Mouse (Mus musculus) layer of hippocampus, adult 2 months (tissue): ENCODE measurements around the gene Mustn1. TPM values are rescaled to one million over a fixed set of nuclear protein-coding genes. Genes with fewer than 3 reads are reported as not detected.

Source experiments
- DNase-seq, 2 experiments: peaks; one replicate each; pipeline ENCODE4 v3.0.0; 2022; ENCODE audit warnings: low spot score in 2 of 2
- H3K27ac ChIP-seq: fragments of 200-600 bp; 2 replicates; pipeline ENCODE4 v1.8.1; 2022
- H3K4me3 ChIP-seq: fragments of 200-600 bp; 2 replicates; pipeline ENCODE4 v1.8.1; 2022; ENCODE audit warnings: mild to moderate bottlenecking
- CTCF ChIP-seq: fragments of 200-600 bp; conservative IDR thresholded peaks from 2 replicates; pipeline ENCODE4 v1.8.1; 2022; ENCODE audit warnings: antibody characterized with exemption, mild to moderate bottlenecking, moderate library complexity
- total RNA-seq, 2 experiments: library from RNA; stranded (reverse); gene quantifications; 2 replicates each; pipeline ENCODE4 v1.2.3; 2021

Gene Mustn1
- total RNA-seq, 2 experiments from 2014 or later = 2.1 to 2.3 TPM

GRCm38 (mm10) chr14:30923375-30924105, 44.5 kb downstream of the Mustn1 start, which contains the start of gene Itih3:
Gene Itih3, minus strand, starts transcription at chr14:30923760.
- Histone ChIP-seq H3K4me3 (no peak within 1 kb of the TSS; the same call in 1 of the 2 replicates), H3K27ac (peak within 1 kb of the TSS; percentile 71)
- no peak for TF ChIP-seq CTCF
- DNase-seq = peak; percentile 30 to 60

GRCm38 (mm10) chr14:30925492-30925891, 46.5 kb downstream of the Mustn1 start:
- Histone ChIP-seq H3K27ac (no peak overlapping the region), H3K4me3 (no peak overlapping the region)
- TF ChIP-seq CTCF = no peak
- no peak for DNase-seq

DNA sequence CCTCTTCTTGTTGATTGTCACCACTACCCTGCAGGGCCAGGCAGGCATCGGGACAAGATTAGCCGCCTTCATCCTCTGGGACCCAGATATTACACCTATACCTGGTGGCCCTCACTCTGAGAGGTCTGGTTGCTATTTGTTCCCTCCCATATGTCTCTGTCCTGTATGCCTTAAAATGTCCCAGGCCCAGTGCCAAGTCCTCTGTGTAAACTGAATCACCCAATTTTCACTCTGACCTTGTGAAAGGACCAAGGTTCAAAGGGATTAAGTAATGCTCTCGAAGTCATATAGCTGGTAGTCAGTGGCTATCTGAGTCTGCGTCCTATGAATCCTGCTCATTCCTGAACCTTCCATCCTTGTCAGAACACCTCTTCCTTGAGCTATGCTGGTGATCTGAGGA, 51.4 kb downstream of the Mustn1 start:
- Histone ChIP-seq H3K4me3 (no peak overlapping the region), H3K27ac (no peak overlapping the region)
- no peak for TF ChIP-seq CTCF
- DNase-seq = no peak

Other genes starting within 250 kb of the Mustn1 start
- gene Rft1, start 224.8 kb upstream of the Mustn1 start, total RNA-seq = 10 to 100 TPM; 10.8 to 12.0 TPM
- gene Sfmbt1, start 164.4 kb upstream of the Mustn1 start, total RNA-seq = 10 to 100 TPM; 33.5 to 36.6 TPM
- 10 to 100 TPM; 21.6 to 24.5 TPM for gene Tmem110, start 53.6 kb upstream of the Mustn1 start, total RNA-seq
- gene Itih4, start 7.3 kb downstream of the Mustn1 start, total RNA-seq = under 1 TPM in 1 of 2 experiments, not detected in 1; 0.36 TPM
- 10 to 100 TPM; 27.6 to 28.6 TPM for gene Itih3, start 44.6 kb downstream of the Mustn1 start, total RNA-seq
- gene Itih1, start 64.1 kb downstream of the Mustn1 start, total RNA-seq = not detected
- 10 to 100 TPM; 19.1 to 21.9 TPM for gene Nek4, start 72.2 kb downstream of the Mustn1 start, total RNA-seq
- gene Glt8d1, start 122.2 kb downstream of the Mustn1 start, total RNA-seq = 10 to 100 TPM; 39.9 to 49.9 TPM
- 100 to 1,000 TPM; 156 to 162 TPM for gene Spcs1, start 122.5 kb downstream of the Mustn1 start, total RNA-seq
- gene Pbrm1, start 139.9 kb downstream of the Mustn1 start, total RNA-seq = 10 to 100 TPM; 56.3 to 56.8 TPM
- gene Gnl3, start 140.0 kb downstream of the Mustn1 start, total RNA-seq = 10 to 100 TPM; 48.8 to 54.1 TPM
- gene Smim4, start 249.8 kb downstream of the Mustn1 start, total RNA-seq = 10 to 100 TPM; 26.4 to 28.0 TPM